Mouse (Mus musculus): ENCODE measurements around the gene Slamf6. TPM values are rescaled to one million over a fixed set of nuclear protein-coding genes. Genes with fewer than 3 reads are reported as not detected.

Gene Slamf6
- polyA plus RNA-seq, 1 experiment from 2014 or later: not detected

Other genes with a start within 250 kb of the Slamf6 start
- gene Cd48, start 235.5 kb upstream of the Slamf6 start, polyA plus RNA-seq (2015; fragmentation: Nextera tagmentation; extraction: Ambion mirVana): 0.76 and 1.2 TPM in 2 replicates
- 0.13 and 0.14 TPM in 2 replicates for gene Slamf1, start 150.4 kb upstream of the Slamf6 start, polyA plus RNA-seq (2015; fragmentation: Nextera tagmentation; extraction: Ambion mirVana)
- gene Cd84, start 77.8 kb upstream of the Slamf6 start, polyA plus RNA-seq (2015; fragmentation: Nextera tagmentation; extraction: Ambion mirVana): 1.3 and 1.6 TPM in 2 replicates
- gene Gm10521, start 21.9 kb upstream of the Slamf6 start, polyA plus RNA-seq (2015; fragmentation: Nextera tagmentation; extraction: Ambion mirVana): not detected in 2 replicates
- 48.0 and 51.5 TPM in 2 replicates for gene Vangl2, start 110.9 kb downstream of the Slamf6 start, polyA plus RNA-seq (2015; fragmentation: Nextera tagmentation; extraction: Ambion mirVana)
- 3.9 and 4.6 TPM in 2 replicates for gene Nhlh1, start 140.1 kb downstream of the Slamf6 start, polyA plus RNA-seq (2015; fragmentation: Nextera tagmentation; extraction: Ambion mirVana)
- gene Copa, start 165.0 kb downstream of the Slamf6 start, polyA plus RNA-seq (2015; fragmentation: Nextera tagmentation; extraction: Ambion mirVana): 207 TPM in 2 replicates
- 104 and 105 TPM in 2 replicates for gene Ncstn, start 165.3 kb downstream of the Slamf6 start, polyA plus RNA-seq (2015; fragmentation: Nextera tagmentation; extraction: Ambion mirVana)
- gene Pex19, start 209.2 kb downstream of the Slamf6 start, polyA plus RNA-seq (2015; fragmentation: Nextera tagmentation; extraction: Ambion mirVana): 155 and 160 TPM in 2 replicates
- gene Dcaf8, start 230.6 kb downstream of the Slamf6 start, polyA plus RNA-seq (2015; fragmentation: Nextera tagmentation; extraction: Ambion mirVana): 104 and 109 TPM in 2 replicates